8 mouse cellular contexts compared by ENCODE assay signal in genomic region chrX:153831951-153832561, GRCm38 (mm10). TPM values are rescaled to one million over a fixed set of nuclear protein-coding genes. Genes with fewer than 3 reads are reported as not detected.
DNase-seq lines count a peak whose midpoint lies in the region; ATAC-seq and TF ChIP-seq lines count a peak whose summit lies in the region.

Spin2c (plus strand) TSS chrX:153832225.

- H3K9me3 ChIP-seq in forebrain, postnatal 0 days (ENCODE audit: low read length) = no peaks in the 10 kb centered on the region
- H3K9me3 ChIP-seq in hindbrain, embryonic 12.5 days (replicated peaks) = no peaks in the 10 kb centered on the region

- peak; percentile 96 for ATAC-seq in forebrain, postnatal 0 days
- peak; percentile 95 for ATAC-seq in hindbrain, embryonic 12.5 days (ENCODE audit: low FRiP score)

- peak; percentile 5 for DNase-seq in MN1 (ENCODE audit: low spot score)
- peak; percentile 48 for DNase-seq in cerebellum, adult 11-12 months
- peak; percentile 69 for DNase-seq in forebrain, postnatal 0 days
- DNase-seq in layer of hippocampus, adult 9-10 months (ENCODE audit: low spot score) = peak; percentile 2
- DNase-seq in lung, adult 2 months = peak; percentile 22
- peak; percentile 19 for DNase-seq in ovary, postnatal 10 days (ENCODE audit: low spot score)
- peak; percentile 22 to 28 for DNase-seq in urinary bladder, adult 18-20 months (ENCODE audit: low spot score in 2 of 2)

- H3K27ac ChIP-seq in forebrain, postnatal 0 days (ENCODE audit: low read depth, low read length) = peak within 1 kb of the TSS; percentile 76
- peak within 1 kb of the TSS; percentile 30; the same call in 1 of the 2 replicates for H3K27ac ChIP-seq in hindbrain, embryonic 12.5 days

- peak within 1 kb of the TSS; percentile 43 for H3K4me2 ChIP-seq in forebrain, postnatal 0 days (ENCODE audit: low read depth)
- peak within 1 kb of the TSS; percentile 54 for H3K4me2 ChIP-seq in hindbrain, embryonic 12.5 days (replicated peaks)

- peak within 1 kb of the TSS; percentile 62 for H3K9ac ChIP-seq in forebrain, postnatal 0 days
- peak within 1 kb of the TSS; percentile 45 for H3K9ac ChIP-seq in hindbrain, embryonic 12.5 days

- no peaks in the 10 kb centered on the region for H3K36me3 ChIP-seq in forebrain, postnatal 0 days (ENCODE audit: insufficient read depth)
- no peaks in the 10 kb centered on the region for H3K36me3 ChIP-seq in hindbrain, embryonic 12.5 days

- no peak for TF ChIP-seq POLR2A in lung, adult 2 months (IDR thresholded peaks at IDR 0.05; ENCODE audit: borderline replicate concordance, extremely low read depth, low read depth, low read length)

- H3K4me3 ChIP-seq in forebrain, postnatal 0 days (ENCODE audit: low read depth, low read length) = peak within 1 kb of the TSS; percentile 50
- peak within 1 kb of the TSS; percentile 46 for H3K4me3 ChIP-seq in hindbrain, embryonic 12.5 days
- peak within 1 kb of the TSS; percentile 82 for H3K4me3 ChIP-seq in lung, adult 2 months (replicated peaks; ENCODE audit: extremely low read depth, low read depth, low read length)

- peak; percentile 31; the same call in 1 of the 2 replicates for TF ChIP-seq CTCF in forebrain, postnatal 0 days (IDR thresholded peaks at IDR 0.05; ENCODE audit: low read depth)
- no peak for TF ChIP-seq CTCF in lung, adult 2 months (IDR thresholded peaks at IDR 0.05; ENCODE audit: insufficient read depth, low read length)

- no peaks in the 10 kb centered on the region for H3K27me3 ChIP-seq in forebrain, postnatal 0 days (ENCODE audit: insufficient read depth, low read length)
- H3K27me3 ChIP-seq in hindbrain, embryonic 12.5 days = no peaks in the 10 kb centered on the region; the same call in 1 of the 2 replicates

- WGBS in forebrain, postnatal 0 days = 36% methylated on average over 23 of the region's 23 CpGs
- 19% methylated on average over 23 of the region's 23 CpGs for WGBS in hindbrain, embryonic 12.5 days
- WGBS in lung, adult 2 months = 28% methylated on average over 23 of the region's 23 CpGs

- 0 out of 2 replicates have a peak, but pooled peaks cover 3% of the 10 kb centered on the region for H3K4me1 ChIP-seq in forebrain, postnatal 0 days (ENCODE audit: insufficient read depth)
- H3K4me1 ChIP-seq in hindbrain, embryonic 12.5 days = no peaks in the 10 kb centered on the region
- H3K4me1 ChIP-seq in lung, adult 2 months (ENCODE audit: control insufficient read depth, insufficient read depth, low read length) = no peaks in the 10 kb centered on the region

RNA-seq across cellular contexts. Expression of gene Spin2c, which starts in this region (rescaled TPM):
- 20.4 and 27.3 TPM in 2 replicates for total RNA-seq in forebrain, postnatal 0 days (2014; rRNA removed)
- 27.6 and 31.5 TPM in 2 replicates for polyA plus RNA-seq in forebrain, postnatal 0 days (2015; fragmentation: Nextera tagmentation; extraction: Ambion mirVana)
- 19.9 and 24.5 TPM in 2 replicates for polyA plus RNA-seq in hindbrain, embryonic 12.5 days (2016; fragmentation: Nextera tagmentation; extraction: Ambion mirVana)
- 0.71 and 0.78 TPM in 2 replicates for polyA plus RNA-seq in lung, adult 2 months (2012; rRNA removed)

Comparison
In these comparisons a context has a peak if more than half of its experiments do, and no peak if none do; other contexts are left out.
1. Peak in every context shown above with its lines: DNase-seq, ATAC-seq, H3K4me3 ChIP-seq and H3K27ac ChIP-seq.
2. RNA of gene Spin2c (polyA plus RNA-seq): 27.6 to 31.5 TPM in forebrain, postnatal 0 days and 19.9 to 24.5 TPM in hindbrain, embryonic 12.5 days; 0.71 to 0.78 TPM in lung, adult 2 months; every median in the first group is over 10 times any median in the second.
3. Peak in DNase-seq and H3K4me3 ChIP-seq in lung, adult 2 months; RNA of the gene not detected or under 1 TPM.
4. DNase-seq: peak in every context shown above with its lines; median percentile 69 in forebrain, postnatal 0 days; 48 in cerebellum, adult 11-12 months; 25 in urinary bladder, adult 18-20 months; 22 in lung, adult 2 months; 19 in ovary, postnatal 10 days; 5 in MN1; 2 in layer of hippocampus, adult 9-10 months.